Mouse (Mus musculus) heart, postnatal 0 days (tissue): ENCODE data around the gene Rubcn. TPM values are rescaled to one million over a fixed set of nuclear protein-coding genes. Genes with fewer than 3 reads are reported as not detected.
A peak's percentile ranks its signal among the peaks of the same experiment; 100 is the strongest.

Source experiments
- ATAC-seq: fragments of 200-750 bp; cut with Nextera tagmentation; 2 replicates; pipeline ENCODE4 v1.8.0; 2017; ENCODE audit warnings: low read depth, moderate number of reproducible peaks, moderate library complexity; ENCODE audit not compliant: insufficient read depth
- DNase-seq: peaks from one replicate; pipeline ENCODE4 v3.0.0-alpha.2; 2016; ENCODE audit warnings: low spot score
- H3K27ac ChIP-seq: fragments of 300-500 bp; sonication (generic); 2 replicates; pipeline ENCODE4 v1.5.1; 2014; ENCODE audit warnings: low read depth, mild to moderate bottlenecking
- H3K27me3 ChIP-seq: fragments of 300-500 bp; sonication (generic); 2 replicates; pipeline ENCODE4 v1.6.1; 2014; ENCODE audit warnings: low read length, mixed read lengths; ENCODE audit not compliant: control insufficient read depth, insufficient read depth
- H3K36me3 ChIP-seq: fragments of 300-500 bp; sonication (generic); replicated peaks from 2 replicates; pipeline ENCODE4 v1.6.1; 2014; ENCODE audit warnings: low read length, mixed read lengths; ENCODE audit not compliant: control insufficient read depth, insufficient read depth
- H3K4me1 ChIP-seq: fragments of 300-500 bp; sonication (generic); 2 replicates; pipeline ENCODE4 v1.6.1; 2014; ENCODE audit warnings: antibody characterized with exemption; ENCODE audit not compliant: control insufficient read depth, insufficient read depth
- H3K4me2 ChIP-seq: fragments of 300-500 bp; sonication (generic); 2 replicates; pipeline ENCODE4 v1.6.1; 2014; ENCODE audit warnings: low read depth, mild to moderate bottlenecking, low read length, moderate library complexity
- H3K4me3 ChIP-seq: fragments of 300-500 bp; sonication (generic); 2 replicates; pipeline ENCODE4 v1.5.1; 2014; ENCODE audit warnings: low read depth, low read length
- H3K9ac ChIP-seq: fragments of 300-500 bp; sonication (generic); replicated peaks from 2 replicates; pipeline ENCODE4 v1.6.1; 2014; ENCODE audit warnings: low read depth, low read length, mixed read lengths
- H3K9me3 ChIP-seq: fragments of 300-500 bp; sonication (generic); replicated peaks from 2 replicates; pipeline ENCODE4 v1.6.1; 2016; ENCODE audit warnings: low read length; ENCODE audit not compliant: control insufficient read depth
- CTCF ChIP-seq: IDR thresholded peaks from 2 replicates; pipeline ENCODE4 v1.5.1; 2016; ENCODE audit warnings: antibody characterized with exemption, control low read depth, low read depth
- EP300 ChIP-seq: IDR thresholded peaks from 2 replicates; pipeline ENCODE4 v1.6.1; 2016; ENCODE audit warnings: antibody characterized with exemption, low read depth
- WGBS: fragments of 180-500 bp; shearing (Covaris S2); extraction: QIAGEN DNeasy Blood & Tissue Kit; methylation state at CpG from one replicate; pipeline ENCODE4 v1.1.7; 2014; 5-methylcytosine and 5-hydroxymethylcytosine counted together
- polyA plus RNA-seq: library from polyadenylated mRNA; unstranded; fragments of >200 nt; fragmentation: Nextera tagmentation; extraction: Ambion mirVana; gene quantifications from 2 replicates; pipeline ENCODE4 v1.2.1, GENCODE M21; 2015
- total RNA-seq: library from RNA; depleted of rRNA; stranded (reverse); fragments of >200 nt; gene quantifications from 2 replicates; pipeline ENCODE4 v1.2.3, GENCODE M21; 2014; ENCODE audit warnings: low replicate concordance

Gene Rubcn
- total and polyA plus RNA-seq, 2 experiments from 2014 or later, result 12.5 to 66.7 TPM

- Histone ChIP-seq H3K4me1 (peaks cover 40% of the 10 kb centered on the region), H3K27ac (no peak overlapping the region), H3K4me2 (no peak overlapping the region), H3K9ac (no peak overlapping the region), H3K9me3 (no peaks in the 10 kb centered on the region), H3K27me3 (no peaks in the 10 kb centered on the region), H3K36me3 (peaks cover 18% of the 10 kb centered on the region; the same call in 1 of the 2 replicates), H3K4me3 (no peak overlapping the region)
- no peak for DNase-seq
- no peak for ATAC-seq
- 86% methylated on average over 3 of the region's 3 CpGs for WGBS
- TF ChIP-seq EP300 (no peak), CTCF (no peak)
Measured at GRCm38 (mm10) chr16:32856751-32857150, 20.8 kb downstream of the Rubcn start.

- H3K9me3 ChIP-seq, result no peaks in the 10 kb centered on the region
- 0 out of 2 replicates have a peak overlapping the region, but pooled peaks have one; percentile 8 for H3K4me3 ChIP-seq
- H3K27me3 ChIP-seq, result no peaks in the 10 kb centered on the region
- peak overlapping the region; percentile 95 for H3K27ac ChIP-seq
- H3K36me3 ChIP-seq, result peaks cover 19% of the 10 kb centered on the region
- peak overlapping the region; percentile 46 for H3K4me2 ChIP-seq
- WGBS, result 8% methylated on average over 2 of the region's 2 CpGs
- DNase-seq (peak; percentile 93), ATAC-seq (peak; percentile 75)
- peaks cover 32% of the 10 kb centered on the region for H3K4me1 ChIP-seq
- 0 out of 2 replicates have a peak overlapping the region, but pooled peaks have one; percentile 48 for H3K9ac ChIP-seq
- TF ChIP-seq EP300 (no peak), CTCF (no peak)
Measured at GRCm38 (mm10) chr16:32854050-32854571, 23.5 kb downstream of the Rubcn start.

- 9% methylated on average over 13 of the region's 13 CpGs for WGBS
- H3K36me3 ChIP-seq, result peaks cover 25% of the 10 kb centered on the region
- H3K27ac ChIP-seq, result peak overlapping the region; percentile 95
- H3K4me1 ChIP-seq, result peaks cover 26% of the 10 kb centered on the region
- H3K27me3 ChIP-seq, result no peaks in the 10 kb centered on the region
- H3K9ac ChIP-seq, result peak overlapping the region; percentile 48; the same call in 1 of the 2 replicates
- ATAC-seq (peak; percentile 44), DNase-seq (peak; percentile 62)
- no peak; the same call in 1 of the 2 replicates for TF ChIP-seq EP300
- no peak for TF ChIP-seq CTCF
- peak overlapping the region; percentile 46 for H3K4me2 ChIP-seq
- H3K4me3 ChIP-seq, result 0 out of 2 replicates have a peak overlapping the region, but pooled peaks have one; percentile 8
- H3K9me3 ChIP-seq, result no peaks in the 10 kb centered on the region
Measured at GRCm38 (mm10) chr16:32853492-32854049, 24.0 kb downstream of the Rubcn start.

GRCm38 (mm10) chr16:32849042-32849830 lies 28.3 kb downstream of the Rubcn start:
- TF ChIP-seq CTCF (no peak), EP300 (no peak)
- Histone ChIP-seq H3K9me3 (no peaks in the 10 kb centered on the region), H3K4me3 (no peak overlapping the region), H3K4me1 (peaks cover 11% of the 10 kb centered on the region), H3K9ac (no peak overlapping the region), H3K36me3 (peaks cover 58% of the 10 kb centered on the region), H3K27me3 (no peaks in the 10 kb centered on the region), H3K27ac (no peak overlapping the region), H3K4me2 (no peak overlapping the region)
- no peak for DNase-seq
- ATAC-seq, result no peak
- WGBS, result 78% methylated on average over 11 of the region's 11 CpGs

- ATAC-seq (no peak), DNase-seq (no peak)
- Histone ChIP-seq H3K4me1 (no peaks in the 10 kb centered on the region), H3K27me3 (no peaks in the 10 kb centered on the region), H3K27ac (no peak overlapping the region), H3K9me3 (no peaks in the 10 kb centered on the region), H3K4me2 (no peak overlapping the region), H3K4me3 (no peak overlapping the region), H3K36me3 (peaks cover 79% of the 10 kb centered on the region), H3K9ac (no peak overlapping the region)
- TF ChIP-seq CTCF (no peak), EP300 (no peak)
- 93% methylated on average over 11 of the region's 11 CpGs for WGBS
Measured at GRCm38 (mm10) chr16:32847103-32847502, 30.5 kb downstream of the Rubcn start.
